Mouse (Mus musculus) ovary, postnatal 36 days (tissue): ENCODE results near the gene Serpinc1.
"Not testable (repeated sequence)": the region's sequence is repeated elsewhere in the genome, so short reads cannot be mapped to it uniquely, and the experiment has no call there.

Experiments
- DNase-seq: peaks from one replicate; pipeline ENCODE4 v3.0.0; 2022; ENCODE audit warnings: low spot score, mixed read lengths

Serpinc1 gene

DNA sequence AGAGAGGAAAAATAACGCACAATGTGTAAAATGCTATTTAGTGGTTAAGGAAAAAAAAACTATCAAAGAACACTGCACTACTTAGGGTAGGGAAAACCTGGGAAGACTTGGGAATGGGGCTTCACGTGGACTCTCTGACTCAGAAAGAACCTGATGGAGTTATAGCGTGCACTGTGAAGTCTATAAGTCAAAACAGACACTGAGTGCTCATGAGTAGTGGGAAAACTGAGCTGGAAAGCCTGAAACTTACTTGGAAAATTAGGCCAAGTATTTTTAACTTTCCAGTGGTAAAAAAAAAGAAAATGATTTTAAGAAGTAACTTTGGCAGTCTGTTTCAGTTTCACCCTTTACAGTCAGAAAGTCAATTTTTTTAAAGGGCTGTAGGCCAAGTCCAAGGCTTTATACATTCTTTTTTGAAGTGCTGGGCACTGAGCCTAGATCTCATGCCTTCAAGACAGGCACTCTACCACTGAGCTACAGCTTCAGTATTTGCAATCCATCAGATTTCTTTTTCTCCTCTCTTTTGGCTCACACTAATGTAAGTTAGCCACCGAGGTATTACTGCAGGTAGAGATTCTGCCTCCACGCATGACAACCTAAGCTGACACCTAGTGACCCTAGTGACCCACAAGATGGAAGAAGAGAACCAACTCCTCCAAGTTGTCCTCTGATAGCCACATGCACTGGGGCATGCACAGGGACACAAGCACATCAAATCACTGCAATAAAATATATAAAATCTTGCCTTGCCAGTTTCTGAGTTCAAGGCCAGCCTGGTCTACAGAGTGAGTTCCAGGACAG lies 47.2 kb downstream of the Serpinc1 start:
- no peak for DNase-seq

DNA sequence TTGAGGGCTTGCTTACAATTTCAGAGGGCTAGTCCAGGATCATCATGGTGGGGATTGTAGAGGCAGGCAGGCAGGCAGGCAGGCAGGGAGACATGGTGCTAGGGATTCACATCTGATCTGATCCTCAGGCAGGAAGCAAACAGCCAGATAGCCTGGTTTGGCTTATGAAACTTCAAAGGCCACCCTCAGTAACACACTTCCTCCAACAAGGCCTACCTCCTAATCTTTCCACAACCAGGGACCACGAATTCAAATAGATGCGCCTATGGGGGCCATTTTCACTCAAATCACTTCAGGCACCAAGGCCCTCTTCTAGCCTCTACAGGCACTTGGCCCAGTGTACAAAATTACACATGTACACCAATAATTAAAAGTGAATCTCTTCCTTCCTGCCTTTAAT lies 48.8 kb downstream of the Serpinc1 start:
- no peak for DNase-seq

DNA sequence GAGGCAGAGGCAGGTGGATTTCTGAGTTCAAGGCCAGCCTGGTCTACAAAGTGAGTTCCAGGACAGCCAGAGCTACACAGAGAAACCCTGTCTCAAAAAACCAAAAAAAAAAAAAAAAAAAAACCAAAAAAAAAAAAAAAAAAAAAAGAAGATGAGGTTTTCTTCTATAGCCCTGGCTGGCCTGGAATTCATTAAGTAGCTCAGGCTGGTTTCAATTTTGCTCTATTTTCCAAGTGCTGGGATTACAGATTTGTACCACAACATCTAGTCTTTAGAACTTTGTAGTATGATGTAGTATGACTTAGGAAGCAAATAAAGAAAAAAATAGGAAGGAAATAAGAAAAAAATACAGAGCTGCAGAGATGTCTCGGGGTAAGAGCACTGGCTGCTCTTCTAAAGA lies 50.0 kb downstream of the Serpinc1 start:
- DNase-seq = not testable (repeated sequence)

DNA sequence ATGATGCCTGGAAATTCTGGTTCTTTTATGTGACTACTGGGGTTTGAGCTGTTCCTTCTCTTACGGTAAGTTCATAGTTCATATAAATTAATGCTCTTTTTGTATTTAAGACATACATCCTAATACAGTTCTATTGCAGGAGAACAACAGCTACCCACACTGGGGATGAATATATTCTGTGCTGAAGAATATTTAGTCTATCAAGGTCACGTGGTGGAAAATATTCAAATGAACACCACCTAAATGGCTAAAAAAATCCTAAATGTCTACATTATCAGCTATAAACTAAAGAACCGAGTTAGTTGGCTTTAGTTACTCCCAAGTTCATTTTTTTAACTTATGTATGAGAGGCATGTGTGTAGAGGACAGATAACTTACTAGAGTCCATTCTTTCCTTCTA lies 51.7 kb downstream of the Serpinc1 start:
- DNase-seq = no peak

DNA sequence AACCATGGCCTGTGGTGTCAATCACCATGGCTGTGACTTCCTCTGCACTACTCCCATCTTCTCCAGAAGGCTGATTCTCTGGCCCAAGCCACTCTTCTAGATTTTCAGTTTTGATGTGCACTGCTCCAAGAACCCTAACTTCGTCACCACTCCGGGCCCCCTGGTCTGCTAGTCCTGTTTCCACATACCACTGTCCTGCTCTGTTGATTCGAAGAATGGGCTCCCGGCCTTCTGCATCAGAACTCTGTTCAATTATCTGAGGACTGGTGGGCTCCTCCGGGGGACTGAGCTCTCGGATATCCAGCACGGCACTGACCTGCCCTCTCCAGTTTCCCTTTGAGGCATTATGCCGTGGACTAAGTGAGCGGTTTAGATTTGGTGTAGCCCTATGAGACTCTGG lies 53.5 kb downstream of the Serpinc1 start:
- no peak for DNase-seq

DNA sequence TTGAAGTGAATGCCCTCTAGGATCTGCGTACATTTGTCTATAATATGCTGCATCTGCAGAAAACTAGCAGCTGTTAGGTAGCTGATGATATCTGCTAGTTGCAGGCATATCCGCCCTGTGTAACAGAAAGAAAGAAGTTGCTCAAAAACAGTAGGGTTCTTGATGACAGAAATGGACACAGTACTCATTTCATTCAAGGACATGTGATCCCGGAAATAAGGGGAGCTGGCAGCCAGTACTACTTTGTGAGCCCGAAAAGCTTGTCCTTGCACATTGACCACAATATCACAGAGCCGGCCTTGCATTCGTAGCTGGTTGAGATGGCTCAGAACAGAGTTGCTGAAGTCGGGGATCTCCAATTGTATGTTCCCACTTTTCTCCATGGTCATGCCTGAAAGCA lies 54.0 kb downstream of the Serpinc1 start:
- DNase-seq = no peak

DNA sequence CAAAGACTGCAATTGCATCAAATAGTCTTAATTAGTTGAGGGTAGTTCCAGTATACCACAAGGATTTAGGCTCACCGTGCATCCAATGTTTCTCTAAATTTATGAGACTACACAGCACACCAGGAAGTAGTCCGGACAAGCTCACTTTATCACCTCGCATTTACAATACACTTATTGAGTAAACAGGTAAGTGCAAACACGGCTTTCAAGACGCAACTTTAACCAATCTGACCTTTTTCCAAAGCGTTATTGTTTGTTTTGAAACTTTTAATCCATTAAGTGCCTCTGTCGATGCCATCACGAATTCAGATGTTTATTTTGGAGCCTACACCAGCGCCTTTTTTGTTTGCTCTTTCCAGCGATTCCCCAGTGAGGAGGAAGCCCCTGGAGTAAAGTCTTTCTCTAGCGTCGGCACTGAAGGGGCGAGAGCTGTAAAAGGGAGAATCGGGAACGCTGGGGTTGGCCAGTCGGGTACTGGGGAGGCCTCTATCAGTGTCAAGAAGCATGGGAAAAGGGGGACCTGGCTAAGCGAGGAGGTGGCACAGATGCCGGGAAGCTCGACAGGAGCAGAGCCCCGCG lies 55.6 kb downstream of the Serpinc1 start:
- DNase-seq = no peak

DNA sequence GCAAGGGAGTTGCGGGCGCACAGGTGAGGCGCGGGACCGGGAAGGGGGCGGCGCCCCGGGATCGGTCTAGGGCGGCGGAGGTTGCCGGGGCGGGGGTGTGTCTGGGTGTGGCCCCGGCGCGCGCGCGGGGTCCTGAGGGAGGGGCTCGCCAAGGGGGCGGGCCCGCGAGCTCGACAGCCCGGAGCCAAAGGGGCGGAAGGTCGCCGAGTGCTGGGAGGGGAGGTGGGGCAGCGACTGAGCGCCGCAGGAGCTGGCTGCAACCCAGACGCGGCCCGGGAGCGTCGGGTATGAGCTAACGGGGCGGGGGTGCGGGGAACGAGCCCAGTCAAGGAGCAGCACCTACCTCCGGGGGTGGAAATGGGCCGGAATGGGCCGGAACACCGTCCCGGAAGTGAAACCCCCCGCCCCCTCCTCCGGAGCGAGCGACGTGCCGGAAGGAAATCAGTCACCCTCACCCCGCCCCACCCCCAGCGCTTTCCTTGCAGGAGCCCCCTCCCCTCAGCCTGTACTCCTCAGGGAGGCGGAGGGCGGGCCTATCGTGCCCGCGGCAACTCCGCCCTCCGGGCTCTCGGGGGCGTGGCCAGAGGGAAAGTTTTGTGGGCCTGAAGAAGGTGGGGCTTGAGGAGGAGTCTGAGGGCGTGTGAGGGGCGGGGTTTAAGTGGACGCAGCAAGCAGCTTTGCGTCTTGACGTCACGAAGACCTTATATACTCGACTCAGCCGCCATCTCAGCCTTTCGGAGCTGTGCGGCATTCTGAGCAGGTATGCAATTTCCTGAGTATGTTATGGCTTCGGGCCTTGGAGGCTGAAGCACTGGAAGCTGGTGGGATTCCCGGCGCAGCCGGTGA lies 56.3 kb downstream of the Serpinc1 start, which contains the start of gene Zbtb37:
Gene Zbtb37, minus strand, starts transcription at position 415 of the 846 bp plus-strand sequence.
- DNase-seq = peak; percentile 99

DNA sequence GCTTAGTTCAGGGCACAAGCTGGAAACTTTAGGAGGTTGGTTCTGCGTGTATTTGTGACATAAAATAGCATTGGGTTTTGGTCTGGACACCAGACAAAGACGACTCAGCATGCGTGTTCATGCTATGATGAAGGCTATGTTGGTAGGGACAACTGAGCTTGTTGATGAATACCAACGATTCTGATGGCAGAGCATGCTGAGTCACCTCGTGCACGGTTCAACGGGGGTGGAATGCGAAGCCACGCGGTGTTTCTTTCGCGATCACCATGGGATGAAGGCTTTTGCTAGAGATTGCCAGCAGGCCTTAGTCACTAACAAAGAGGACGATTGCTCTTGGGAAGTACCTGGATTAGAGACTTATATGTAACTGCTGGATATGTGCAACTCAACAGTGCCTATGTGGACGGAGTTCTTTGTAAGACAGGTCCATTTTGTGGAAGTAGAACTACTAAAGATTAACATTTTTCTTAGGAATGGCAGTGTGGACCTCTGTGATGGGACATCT lies 56.9 kb downstream of the Serpinc1 start:
- no peak for DNase-seq

DNA sequence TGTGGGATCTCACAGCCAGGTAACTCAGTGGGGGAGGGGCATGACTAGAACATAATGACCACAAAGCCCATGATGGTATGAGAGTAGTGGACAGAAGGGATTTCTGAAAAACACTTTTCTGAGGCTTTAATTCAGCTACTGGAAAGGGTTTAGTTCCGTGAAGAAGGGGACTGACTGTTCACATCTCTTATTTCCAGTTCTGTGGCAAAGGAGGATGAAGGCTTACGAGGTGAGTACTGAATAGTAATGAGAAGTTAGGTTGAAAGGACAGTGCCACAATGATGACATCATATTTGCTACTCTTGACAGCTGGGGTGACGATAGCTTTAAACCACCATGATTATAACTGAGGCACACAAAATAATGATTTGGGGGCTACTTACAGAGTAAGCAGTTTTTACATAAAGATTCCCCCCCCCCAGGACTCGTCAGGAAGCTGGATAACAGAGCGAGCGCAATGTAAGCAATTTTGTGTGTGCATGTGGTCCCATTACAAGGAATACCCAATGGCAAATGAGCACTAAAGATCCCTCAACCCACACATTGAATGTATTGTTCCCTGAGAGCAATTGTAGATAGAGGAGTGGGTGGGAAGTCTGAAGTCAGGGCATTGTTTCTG lies 57.5 kb downstream of the Serpinc1 start:
- DNase-seq = no peak

DNA sequence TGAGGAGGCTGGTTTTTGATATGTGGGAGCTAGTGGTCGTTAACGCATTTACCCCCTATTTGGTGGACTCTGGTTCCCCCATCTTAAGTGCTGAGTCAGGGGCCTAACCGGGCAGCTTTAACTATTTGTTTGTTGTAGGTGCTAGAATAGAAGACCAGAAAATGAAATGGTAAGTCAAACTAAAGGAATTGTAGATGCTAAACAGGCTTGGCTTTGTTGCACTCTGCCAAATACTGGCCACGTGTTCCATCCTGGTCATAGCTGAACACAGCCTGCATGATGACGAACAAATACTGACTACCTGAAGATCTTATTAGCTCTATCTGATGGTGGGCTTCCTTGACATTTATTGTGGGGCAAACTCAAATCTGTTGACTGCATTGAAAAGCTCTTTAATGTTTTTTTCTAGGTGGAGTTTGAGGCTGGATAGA lies 58.0 kb downstream of the Serpinc1 start:
- DNase-seq = no peak

DNA sequence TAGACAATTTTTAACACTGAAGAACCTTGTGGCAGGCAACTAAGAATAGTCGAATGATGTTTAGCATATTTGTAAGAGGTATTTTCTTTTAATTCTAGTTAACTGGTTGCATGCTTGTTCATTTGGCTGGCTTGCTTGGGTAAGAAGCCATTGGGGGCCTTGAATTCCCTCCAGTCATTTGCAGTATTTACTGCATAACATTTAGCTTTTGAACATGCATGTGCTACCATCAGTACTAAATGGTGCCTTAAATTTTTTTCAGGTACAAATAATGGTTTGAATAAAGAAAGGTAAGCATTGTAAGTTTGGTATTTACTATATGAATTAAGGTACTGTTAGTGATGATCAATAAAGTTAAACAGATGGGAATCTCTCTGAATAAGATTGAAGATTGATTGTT lies 58.6 kb downstream of the Serpinc1 start:
- no peak for DNase-seq

DNA sequence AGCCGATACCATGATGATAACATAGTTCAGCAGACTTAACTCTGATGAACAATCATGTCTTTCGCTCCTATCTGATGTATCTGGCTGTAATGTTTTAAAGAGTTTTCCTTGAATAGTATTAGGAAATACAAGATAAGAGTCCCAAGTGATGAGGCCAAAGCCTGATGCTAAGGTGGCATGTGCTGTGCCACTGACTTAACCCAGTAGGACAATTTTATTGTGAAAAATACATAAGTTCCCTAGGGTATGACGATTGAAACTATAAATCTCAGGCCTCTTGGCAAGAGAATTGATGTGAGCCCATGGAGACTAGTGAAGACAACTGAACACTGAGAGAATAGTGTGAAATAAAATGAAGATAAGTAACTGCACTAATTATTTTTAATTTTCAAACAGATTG lies 59.2 kb downstream of the Serpinc1 start:
- no peak for DNase-seq

DNA sequence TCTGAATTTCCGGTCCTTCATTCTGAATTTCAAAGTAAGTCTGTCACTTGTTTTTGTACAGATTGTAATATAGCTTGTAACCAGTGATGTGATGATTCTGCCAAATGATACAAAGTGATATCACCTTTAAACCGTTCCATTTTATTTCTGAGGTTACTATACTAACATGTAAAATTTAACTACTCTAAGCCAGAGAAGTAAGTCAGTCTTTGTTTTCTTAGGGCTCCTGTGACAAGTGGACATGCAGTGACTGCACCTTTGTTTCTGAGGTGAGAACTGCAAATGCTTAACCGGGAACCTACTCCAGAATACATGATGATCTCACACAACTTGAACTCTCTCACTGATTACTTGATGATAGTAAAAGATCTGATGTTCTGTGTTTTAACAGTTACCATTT lies 59.6 kb downstream of the Serpinc1 start:
- DNase-seq = no peak

DNA sequence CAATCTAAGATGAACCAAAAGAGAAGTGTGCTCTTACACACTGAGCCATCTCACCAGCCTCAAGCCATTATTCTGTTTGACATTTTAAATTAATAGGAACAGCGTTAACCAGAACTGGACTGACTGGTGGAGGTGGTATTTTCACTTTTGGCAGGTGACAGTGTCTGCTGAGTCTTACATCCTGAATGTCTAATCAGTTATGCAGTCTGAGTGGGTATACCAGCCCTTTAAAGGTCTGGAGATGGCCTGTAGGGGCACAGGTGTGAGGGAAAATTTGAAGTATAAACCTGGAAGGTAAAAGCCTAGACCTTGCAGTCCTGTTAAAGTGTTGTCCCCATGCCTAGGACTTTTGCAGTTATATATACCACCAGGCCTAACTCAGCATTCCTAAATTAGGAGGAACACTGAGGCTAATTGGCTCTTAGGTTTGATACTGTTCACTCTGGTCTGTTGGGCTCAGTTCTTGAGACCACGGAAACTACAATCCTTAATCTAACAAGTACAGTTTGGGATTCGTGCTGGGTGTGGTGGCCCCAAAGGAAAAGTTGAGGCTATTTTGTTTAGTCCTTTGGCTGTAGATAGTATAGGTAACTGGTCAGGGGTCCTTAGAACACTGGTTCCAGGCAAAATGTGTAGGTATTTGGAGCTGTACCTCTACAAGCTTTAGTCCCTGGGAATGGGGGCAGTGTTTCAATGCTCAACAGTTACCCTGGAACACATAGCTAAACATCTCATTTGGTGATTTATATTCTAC lies 60.8 kb downstream of the Serpinc1 start:
- no peak for DNase-seq

DNA sequence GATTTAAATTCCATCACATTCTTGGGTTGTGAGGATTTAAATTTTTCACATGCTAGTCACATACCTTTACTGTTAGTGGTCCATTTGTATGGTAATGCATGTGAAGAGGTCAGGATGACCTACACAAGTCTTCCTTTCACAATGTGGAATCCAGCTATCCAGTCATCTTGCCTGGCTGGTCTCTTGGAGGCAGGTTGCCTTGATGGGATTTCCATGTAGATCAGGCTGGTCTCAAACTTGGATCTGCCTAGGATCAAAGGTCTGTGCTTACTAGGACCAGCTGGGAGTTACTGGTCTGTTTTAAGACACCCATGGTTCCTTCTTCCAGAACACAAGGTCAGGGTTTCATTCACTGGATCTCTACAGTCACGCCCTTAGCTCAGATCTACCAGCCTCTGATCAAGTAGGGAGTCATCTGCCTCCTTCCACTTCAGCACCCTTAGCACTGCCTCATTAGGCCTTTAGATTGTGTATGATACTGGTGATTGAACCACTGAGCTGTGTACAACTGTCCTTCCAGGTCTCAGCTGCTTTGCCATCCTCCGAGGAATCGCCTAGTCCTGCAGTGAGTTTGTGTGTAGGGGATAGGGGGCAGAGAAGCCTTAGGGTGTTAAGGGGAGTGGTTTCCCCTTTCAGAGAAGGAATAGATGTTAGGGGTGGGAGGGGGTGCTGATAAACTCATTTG lies 61.5 kb downstream of the Serpinc1 start:
- no peak for DNase-seq

DNA sequence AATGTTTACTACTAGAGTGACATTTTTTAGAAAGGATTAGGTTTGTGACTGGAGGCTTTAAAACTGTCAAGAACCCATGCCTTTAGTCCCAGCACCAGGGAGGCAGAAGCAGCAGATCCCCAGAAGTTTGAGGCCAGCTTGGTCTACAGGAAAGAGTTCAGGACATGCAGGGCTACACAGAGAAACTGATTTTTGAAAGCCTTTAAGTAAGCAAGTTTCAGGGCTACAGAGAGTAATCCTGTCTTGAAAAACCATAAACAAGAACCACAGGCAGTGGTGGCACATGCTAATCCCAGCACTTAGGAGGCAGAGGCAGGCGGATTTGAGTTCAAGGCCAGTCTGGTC lies 62.0 kb downstream of the Serpinc1 start:
- no peak for DNase-seq

DNA sequence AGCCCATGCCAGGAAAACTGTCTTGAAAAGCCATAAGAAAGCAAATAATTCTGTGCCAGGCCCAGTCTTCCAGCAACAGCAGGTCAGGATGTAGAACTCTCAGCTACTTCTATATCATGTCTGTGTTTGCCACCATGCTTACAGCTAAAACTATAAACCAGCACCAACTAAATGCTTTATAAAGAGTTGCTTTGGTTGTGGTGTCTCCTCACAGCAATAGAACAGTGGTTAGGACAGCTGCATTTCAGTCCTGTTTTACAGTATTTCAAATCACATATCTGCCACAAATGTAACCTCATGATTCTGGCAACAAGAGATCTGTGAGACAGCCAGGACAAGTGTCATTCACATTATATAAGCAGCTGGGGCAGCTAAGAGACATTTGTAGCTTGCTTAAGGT lies 62.5 kb downstream of the Serpinc1 start:
- DNase-seq = no peak

DNA sequence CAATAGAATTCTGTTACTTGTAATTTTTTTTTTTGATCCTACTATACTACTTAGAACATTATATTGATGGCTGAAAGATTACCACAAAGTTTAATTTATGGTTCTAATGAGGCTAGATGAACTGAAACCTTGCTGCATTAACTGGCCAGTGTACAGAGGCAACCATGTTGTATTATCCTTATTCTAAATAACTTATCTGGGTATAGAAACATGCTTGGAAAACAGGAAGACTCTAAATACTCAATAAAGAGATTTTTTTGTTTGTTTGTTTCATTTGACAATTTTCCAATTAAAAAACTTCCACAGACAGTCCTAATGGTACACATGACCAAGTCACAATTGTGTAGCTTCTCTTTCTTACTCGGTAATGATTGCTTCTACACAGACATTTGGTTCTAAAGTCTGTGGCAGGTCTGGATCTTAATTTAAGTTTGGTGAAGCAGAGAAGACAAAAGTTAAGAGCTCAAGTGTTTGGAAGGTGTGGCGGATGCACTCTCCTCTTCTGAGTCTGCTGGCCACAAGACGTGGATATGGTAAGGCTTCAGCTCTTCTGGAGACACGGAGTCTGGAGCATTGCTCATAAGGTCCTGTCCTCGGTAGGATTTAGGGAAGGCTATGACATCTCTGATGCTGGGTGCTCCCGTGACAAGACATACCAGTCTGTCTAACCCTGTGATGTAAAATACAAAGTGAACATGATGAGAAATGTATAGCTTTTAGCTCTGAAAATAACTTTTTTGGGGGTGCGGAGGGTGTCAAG lies 63.1 kb downstream of the Serpinc1 start:
- DNase-seq = no peak

DNA sequence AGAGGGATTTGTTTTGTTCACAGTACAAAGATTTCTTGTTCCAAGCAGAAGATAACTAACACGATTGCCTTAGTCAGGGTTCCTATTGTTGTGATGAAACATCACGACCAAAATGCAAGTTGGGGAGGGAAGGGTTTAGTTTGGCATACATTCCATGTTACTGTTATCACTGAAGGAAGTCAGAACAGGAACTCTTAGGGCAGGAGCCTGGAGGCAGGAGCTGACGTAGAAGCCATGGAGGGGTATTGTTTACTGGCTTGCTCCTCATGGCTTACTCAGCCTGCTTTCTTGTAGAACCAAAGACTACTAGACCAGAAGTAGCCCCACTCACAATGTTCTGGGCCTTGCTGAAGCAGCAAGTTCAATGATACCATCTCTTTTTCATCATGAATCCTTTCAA lies 68.6 kb downstream of the Serpinc1 start:
- DNase-seq = no peak
